Mouse (Mus musculus): ENCODE measurements around the gene Ndufa3.

DNA sequence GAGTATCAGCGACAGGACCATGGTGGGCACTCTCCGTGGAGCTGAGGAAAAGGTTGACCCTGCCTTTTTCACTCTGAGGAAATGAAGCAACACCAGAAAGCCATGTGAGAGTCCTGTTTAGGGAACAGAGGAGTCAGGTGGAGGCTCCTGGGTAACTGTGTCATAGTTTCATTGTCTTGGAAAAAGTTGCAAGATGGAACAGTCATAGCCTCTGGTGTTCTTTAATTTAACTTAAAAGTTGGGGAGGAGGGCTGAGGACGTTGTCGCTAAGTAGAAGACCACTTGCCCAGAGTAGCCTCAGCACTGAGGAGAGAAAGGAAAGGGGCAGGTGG lies 1.1 kb upstream of the Ndufa3 start, which contains the start of gene Oscar:
- TF ChIP-seq POLR2A (IDR thresholded peaks at IDR 0.05; ENCODE audit: insufficient read depth, low read depth, low read length) (no peak), CTCF (IDR thresholded peaks at IDR 0.05; ENCODE audit: insufficient read depth, low read depth, low read length) (no peak)
